Mouse (Mus musculus): ENCODE measurements around the gene Adgrb2. TPM values are rescaled to one million over a fixed set of nuclear protein-coding genes. Genes with fewer than 3 reads are reported as not detected.

The Adgrb2 gene
- total and polyA plus RNA-seq, 3 experiments: 0.08 TPM; not detected in 2

- TF ChIP-seq KAT2A (IDR thresholded peaks at IDR 0.05; ENCODE audit: insufficient replicate concordance, low read length) (no peak), MEF2A (IDR thresholded peaks at IDR 0.05; ENCODE audit: borderline replicate concordance, low read depth, low read length) (no peak), JUND (conservative IDR thresholded peaks at IDR 0.05; ENCODE audit: low read depth, low read length) (no peak), POLR2A (IDR thresholded peaks at IDR 0.05; ENCODE audit: low read depth, low read length) (no peak), ZC3H11A (IDR thresholded peaks at IDR 0.05; ENCODE audit: low read depth, low read length) (no peak), NELFE (IDR thresholded peaks at IDR 0.05; ENCODE audit: low read depth, low read length) (no peak), CHD1 (IDR thresholded peaks at IDR 0.05; ENCODE audit: low read depth, low read length) (no peak), ZNF384 (IDR thresholded peaks at IDR 0.05; ENCODE audit: low read depth, low read length) (no peak), MAX (IDR thresholded peaks at IDR 0.05; ENCODE audit: low read length) (no peak), ELF1 (IDR thresholded peaks at IDR 0.05; ENCODE audit: low read depth, low read length) (no peak)
- Histone ChIP-seq H3K27ac (ENCODE audit: insufficient read depth, low read depth) (no peak overlapping the region), H3K79me2 (replicated peaks; ENCODE audit: control insufficient read depth, extremely low read depth, insufficient read depth, poor library complexity, severe bottlenecking) (no peaks in the 10 kb centered on the region), H3K4me3 (replicated peaks in 1 of 3; ENCODE audit: low read depth in 2 of 3, low read length in 2 of 3, poor library complexity in 1 of 3) (no peak overlapping the region), H3K4me2 (ENCODE audit: insufficient read depth, low read depth, poor library complexity, severe bottlenecking) (no peak overlapping the region), H3K9ac (ENCODE audit: insufficient read depth, low read depth) (no peak overlapping the region), H3K4me1 (ENCODE audit: control insufficient read depth in 1 of 2, insufficient read depth in 2 of 2) (peaks cover 5 to 10% of the 10 kb centered on the region in 2 experiments; a peak in 2 of 4 replicates), H3K9me3 (replicated peaks; ENCODE audit: low read length) (peaks cover 8% of the 10 kb centered on the region), H3K36me3 (replicated peaks in 1 of 2; ENCODE audit: control insufficient read depth in 1 of 2, insufficient read depth in 1 of 2, low read length in 1 of 2) (no peaks in the 10 kb centered on the region), H3K27me3 (replicated peaks) (peaks cover 89% of the 10 kb centered on the region)
- no peak for DNase-seq (ENCODE audit: extremely low read depth)
- dilution Hi-C loops (cut with MboI; ENCODE audit: extremely low pct_ligation_motif_present, extremely low pct_unique_long_range_greater_than_20kb, low sequenced_read_pairs) (no loop called here), in situ Hi-C loops (cut with MboI; ENCODE audit: low pct_ligation_motif_present, low pct_unique_long_range_greater_than_20kb, low sequenced_read_pairs) (no loop called here)
Measured at GRCm38 (mm10) chr4:130031146-130031545, 46.5 kb downstream of the Adgrb2 start.

GRCm38 (mm10) chr4:130033496-130033895, 48.8 kb downstream of the Adgrb2 start:
- in situ Hi-C loops (cut with MboI; ENCODE audit: low pct_ligation_motif_present, low pct_unique_long_range_greater_than_20kb, low sequenced_read_pairs): no loop called here
- Histone ChIP-seq H3K36me3 (replicated peaks in 1 of 2; ENCODE audit: control insufficient read depth in 1 of 2, insufficient read depth in 1 of 2, low read length in 1 of 2) (no peaks in the 10 kb centered on the region), H3K9me3 (replicated peaks; ENCODE audit: low read length) (peaks cover 8% of the 10 kb centered on the region), H3K4me3 (replicated peaks in 1 of 3; ENCODE audit: low read depth in 2 of 3, low read length in 2 of 3, poor library complexity in 1 of 3) (no peak overlapping the region), H3K79me2 (replicated peaks; ENCODE audit: control insufficient read depth, extremely low read depth, insufficient read depth, poor library complexity, severe bottlenecking) (no peaks in the 10 kb centered on the region), H3K4me1 (ENCODE audit: control insufficient read depth in 1 of 2, insufficient read depth in 2 of 2) (peaks cover 9 to 10% of the 10 kb centered on the region in 2 experiments; a peak in 2 of 4 replicates), H3K4me2 (ENCODE audit: insufficient read depth, low read depth, poor library complexity, severe bottlenecking) (no peak overlapping the region; the same call in 1 of the 2 replicates), H3K27ac (ENCODE audit: insufficient read depth, low read depth) (no peak overlapping the region), H3K9ac (ENCODE audit: insufficient read depth, low read depth) (no peak overlapping the region), H3K27me3 (replicated peaks) (peaks cover 90% of the 10 kb centered on the region)
- dilution Hi-C loops (cut with MboI; ENCODE audit: extremely low pct_ligation_motif_present, extremely low pct_unique_long_range_greater_than_20kb, low sequenced_read_pairs): no loop called here
- DNase-seq (ENCODE audit: extremely low read depth): no peak
- TF ChIP-seq UBTF (IDR thresholded peaks at IDR 0.05; ENCODE audit: low read depth, low read length) (no peak), USF1 (IDR thresholded peaks at IDR 0.05; ENCODE audit: low read depth, low read length) (no peak), RCOR1 (conservative IDR thresholded peaks at IDR 0.05; ENCODE audit: low read depth, low read length) (no peak), CTCF (conservative IDR thresholded peaks at IDR 0.05 in 1 of 2, IDR thresholded peaks at IDR 0.05 in 1 of 2; ENCODE audit: low read depth in 2 of 2, low read length in 2 of 2) (no peak), HCFC1 (IDR thresholded peaks at IDR 0.05; ENCODE audit: low read depth, low read length) (no peak), NELFE (IDR thresholded peaks at IDR 0.05; ENCODE audit: low read depth, low read length) (no peak), KAT2A (IDR thresholded peaks at IDR 0.05; ENCODE audit: insufficient replicate concordance, low read length) (no peak), MYC (IDR thresholded peaks at IDR 0.05; ENCODE audit: low read depth, low read length) (no peak), ZNF384 (IDR thresholded peaks at IDR 0.05; ENCODE audit: low read depth, low read length) (no peak)

All from CH12.LX (cell line).